Mouse (Mus musculus) layer of hippocampus, adult 2 months (tissue): ENCODE results near the gene Vps29. TPM values are rescaled to one million over a fixed set of nuclear protein-coding genes. Genes with fewer than 3 reads are reported as not detected.

ENCODE experiments used
- DNase-seq, 2 experiments: peaks; one replicate each; pipeline ENCODE4 v3.0.0; 2022; ENCODE audit warnings: low spot score in 2 of 2
- H3K27ac ChIP-seq: fragments of 200-600 bp; 2 replicates; pipeline ENCODE4 v1.8.1; 2022
- H3K4me3 ChIP-seq: fragments of 200-600 bp; 2 replicates; pipeline ENCODE4 v1.8.1; 2022; ENCODE audit warnings: mild to moderate bottlenecking
- CTCF ChIP-seq: fragments of 200-600 bp; conservative IDR thresholded peaks from 2 replicates; pipeline ENCODE4 v1.8.1; 2022; ENCODE audit warnings: antibody characterized with exemption, mild to moderate bottlenecking, moderate library complexity
- total RNA-seq, 2 experiments: library from RNA; stranded (reverse); gene quantifications; 2 replicates each; pipeline ENCODE4 v1.2.3; 2021

Vps29 gene
- total RNA-seq, 2 experiments from 2014 or later = 173 to 186 TPM

GRCm38 (mm10) chr5:122412826-122413225 is 58.7 kb downstream of the Vps29 start:
- DNase-seq = no peak
- Histone ChIP-seq H3K27ac (no peak overlapping the region), H3K4me3 (no peak overlapping the region)
- no peak for TF ChIP-seq CTCF

DNA sequence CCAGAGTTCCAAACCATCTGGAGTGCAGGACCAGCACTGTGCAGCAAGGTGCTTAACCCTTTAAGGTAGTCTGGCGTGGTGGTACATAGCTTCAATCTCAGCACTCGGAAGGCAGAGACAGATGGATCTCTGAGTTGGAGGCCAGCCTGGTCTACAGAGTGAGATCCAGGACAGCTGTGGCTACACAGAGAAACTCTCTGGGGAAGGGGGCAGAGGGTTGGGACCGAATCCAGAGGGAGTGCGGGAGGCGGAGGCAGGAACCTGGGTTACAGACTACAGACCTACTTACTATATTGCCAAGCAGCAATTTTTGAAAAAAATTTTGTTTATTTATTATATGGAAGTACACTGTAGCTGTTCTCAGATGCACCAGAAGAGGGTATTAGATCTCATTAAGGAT is 60.2 kb downstream of the Vps29 start:
- Histone ChIP-seq H3K27ac (no peak overlapping the region), H3K4me3 (no peak overlapping the region)
- no peak for DNase-seq
- TF ChIP-seq CTCF = no peak

Other genes starting within 250 kb of the Vps29 start
- 1 to 10 TPM in 1 of 2 experiments, under 1 TPM in 1; 0.39 to 1.2 TPM for gene Ccdc63, start 213.5 kb upstream of the Vps29 start, total RNA-seq
- gene Ppp1cc, start 196.1 kb upstream of the Vps29 start, total RNA-seq = 100 to 1,000 TPM; 223 to 228 TPM
- gene Hvcn1, start 147.6 kb upstream of the Vps29 start, total RNA-seq = 1 to 10 TPM; 2.6 to 3.0 TPM
- 10 to 100 TPM; 15.2 TPM for gene Tctn1, start 89.9 kb upstream of the Vps29 start, total RNA-seq
- 10 to 100 TPM; 39.8 to 41.1 TPM for gene Pptc7, start 70.0 kb upstream of the Vps29 start, total RNA-seq
- 1 to 10 TPM; 5.1 to 5.9 TPM for gene Rad9b, start 136 bp upstream of the Vps29 start, total RNA-seq
- 10 to 100 TPM; 30.0 to 32.3 TPM for gene Gpn3, start 17.5 kb downstream of the Vps29 start, total RNA-seq
- 10 to 100 TPM; 74.2 to 78.0 TPM for gene Fam216a, start 18.0 kb downstream of the Vps29 start, total RNA-seq
- 100 to 1,000 TPM; 261 to 275 TPM for gene Arpc3, start 37.5 kb downstream of the Vps29 start, total RNA-seq
- 10 to 100 TPM; 32.9 to 33.2 TPM for gene Anapc7, start 67.3 kb downstream of the Vps29 start, total RNA-seq
- gene Atp2a2, start 147.9 kb downstream of the Vps29 start, total RNA-seq = 100 to 1,000 TPM; 588 to 630 TPM